Mouse (Mus musculus) kidney, postnatal 4 days (tissue): ENCODE data around the gene Vdr.
A peak's percentile ranks its signal among the peaks of the same experiment; 100 is the strongest.
"Not testable (repeated sequence)": the region's sequence is repeated elsewhere in the genome, so short reads cannot be mapped to it uniquely, and the experiment has no call there.

Experiments used
- DNase-seq, 2 experiments: peaks; one replicate each; pipeline ENCODE4 v3.0.0; 2021; ENCODE audit warnings: mixed read lengths in 2 of 2

Gene Vdr

DNA sequence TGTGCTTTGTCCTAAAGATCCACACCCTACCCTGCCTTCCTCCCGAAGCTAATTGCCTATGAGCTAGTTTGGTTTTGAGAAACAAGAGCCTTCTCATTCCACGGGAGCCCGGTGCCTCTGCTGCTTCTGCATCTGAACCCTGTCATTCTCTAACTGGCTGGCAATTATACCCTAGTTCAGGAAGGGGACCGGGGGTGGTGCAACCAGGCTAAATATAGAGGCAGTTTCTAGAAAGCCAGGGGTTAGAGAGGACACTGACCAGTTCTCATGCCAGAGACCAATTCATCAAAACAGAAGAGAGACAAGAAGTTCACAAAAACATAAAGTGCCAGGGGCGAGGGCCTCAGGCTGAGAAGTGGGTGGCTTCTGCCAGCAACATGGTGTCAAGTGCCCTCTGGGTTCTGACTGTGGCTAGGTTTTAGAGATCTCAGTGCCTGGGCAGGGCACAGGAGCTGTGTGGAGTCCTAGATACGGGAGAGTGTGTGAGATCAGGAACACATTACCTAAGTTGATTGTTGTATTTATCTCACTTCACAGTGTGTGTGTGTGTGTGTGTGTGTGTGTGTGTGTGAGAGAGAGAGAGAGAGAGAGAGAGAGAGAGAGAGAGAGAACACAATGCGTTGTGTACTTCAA, 31.6 kb downstream of the Vdr start:
- no peak for DNase-seq

DNA sequence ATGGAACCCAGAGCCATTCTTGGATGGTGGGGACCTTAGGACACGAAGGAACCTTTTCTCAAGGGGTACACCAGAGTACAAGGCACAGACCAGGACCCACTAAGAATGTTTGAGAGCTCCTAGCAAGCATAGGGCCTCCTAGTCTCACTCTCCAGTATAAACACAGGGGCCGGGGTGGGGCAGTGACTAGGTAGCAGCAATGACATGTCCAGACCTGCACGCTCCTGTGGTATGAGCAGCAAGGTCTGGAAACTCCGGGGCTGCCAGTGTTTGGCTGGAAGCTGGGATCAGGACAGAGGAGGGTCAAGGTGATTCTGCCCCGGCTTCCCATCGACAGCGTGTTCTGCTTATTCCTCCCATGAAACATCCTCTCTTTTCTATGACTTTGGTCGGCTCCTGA, 34.6 kb downstream of the Vdr start:
- no peak for DNase-seq

- DNase-seq: peak; percentile 53 to 64
Measured at GRCm38 (mm10) chr15:97873717-97874116, 36.7 kb downstream of the Vdr start.

DNA sequence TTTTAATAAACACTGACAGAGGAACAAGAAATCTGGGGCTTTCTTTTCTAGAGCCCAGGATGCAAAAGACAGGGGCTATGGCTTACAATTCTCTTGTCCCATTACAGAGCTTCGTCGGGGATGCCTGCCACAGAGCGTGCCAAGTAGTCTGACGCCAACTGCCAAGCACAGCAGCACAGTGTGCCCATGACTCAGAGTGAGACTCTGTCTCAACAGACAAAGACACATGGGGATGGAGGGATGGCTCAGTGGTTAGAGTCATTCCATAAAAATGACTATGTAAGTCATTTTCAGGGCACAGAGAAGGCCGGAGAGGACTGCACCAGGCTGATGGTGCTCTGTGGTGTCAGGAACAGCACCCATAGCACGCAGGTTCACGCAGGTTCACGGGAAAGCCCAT, 38.3 kb downstream of the Vdr start:
- DNase-seq: no peak

DNA sequence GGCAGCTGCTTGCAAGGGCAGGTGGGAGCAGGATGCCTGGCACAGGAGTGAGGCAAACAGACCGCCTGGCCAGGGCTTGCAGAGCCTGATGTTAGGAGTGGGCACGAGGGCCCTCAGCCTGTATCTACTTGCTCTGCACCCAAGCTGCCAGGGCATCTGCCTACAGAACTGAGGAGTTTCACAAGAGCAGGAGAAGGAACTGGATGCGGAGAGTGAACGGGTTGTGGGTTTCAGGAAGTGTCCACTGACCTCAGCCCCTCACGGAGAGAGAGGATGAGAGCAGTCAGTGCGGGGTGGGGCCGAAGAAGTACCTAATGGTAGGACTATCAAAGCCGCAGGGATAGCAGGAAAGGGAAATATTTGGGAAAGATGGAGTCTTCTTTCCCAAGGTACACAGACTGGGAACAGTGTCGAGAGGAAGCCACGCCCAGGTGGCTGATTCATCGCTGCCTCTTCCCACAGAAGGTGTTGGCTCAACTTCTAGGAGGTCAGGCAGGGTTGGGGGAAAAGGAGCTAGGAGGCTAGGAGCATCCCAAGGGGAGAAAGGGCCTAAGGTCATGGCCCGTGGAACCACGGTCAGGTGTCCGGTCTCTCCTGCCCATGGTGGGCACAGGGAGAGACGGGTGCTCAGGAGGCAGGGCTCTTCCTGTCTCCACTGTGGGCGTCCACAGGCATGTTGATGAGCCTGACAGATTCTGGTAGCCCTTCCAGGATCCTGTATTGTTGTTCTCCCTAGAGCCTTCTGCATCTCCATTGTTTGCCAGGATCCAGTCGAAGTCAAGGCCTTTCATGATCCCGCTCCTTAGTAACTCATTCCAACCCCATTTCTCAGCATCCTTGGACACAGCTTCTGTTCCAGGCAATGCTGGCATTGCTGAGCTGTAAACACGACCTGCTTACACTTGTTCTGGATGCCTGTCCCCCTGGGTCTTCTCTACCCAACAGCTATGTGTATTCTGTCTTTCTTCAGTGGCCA, 39.1 kb downstream of the Vdr start:
- DNase-seq: no peak

DNA sequence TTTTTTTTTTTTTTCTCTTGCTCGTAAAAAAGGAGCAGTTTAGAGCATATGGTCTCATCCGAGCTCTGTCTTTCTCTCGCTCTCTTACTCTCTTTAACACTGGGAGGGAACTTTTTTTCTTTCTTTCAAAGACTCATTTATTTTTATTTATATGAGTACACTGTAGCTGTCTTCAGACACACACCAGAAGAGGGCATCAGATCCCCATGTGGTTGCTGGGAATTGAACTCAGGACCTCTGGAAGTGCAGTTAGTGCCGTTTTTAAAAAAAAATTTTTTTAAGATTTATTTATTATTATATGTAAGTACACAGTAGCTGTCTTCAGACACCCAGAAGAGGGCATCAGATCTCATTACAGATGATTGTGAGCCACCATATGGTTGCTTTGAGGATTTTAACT, 40.3 kb downstream of the Vdr start:
- not testable (repeated sequence) for DNase-seq

- no peak for DNase-seq
Measured at GRCm38 (mm10) chr15:97868985-97869384, 41.4 kb downstream of the Vdr start.

- DNase-seq: no peak
Measured at GRCm38 (mm10) chr15:97865988-97866387, 44.4 kb downstream of the Vdr start.

GRCm38 (mm10) chr15:97865175-97865574, 45.3 kb downstream of the Vdr start:
- no peak for DNase-seq

GRCm38 (mm10) chr15:97864361-97865045, 45.9 kb downstream of the Vdr start:
- DNase-seq: peak; percentile 31 to 35

DNA sequence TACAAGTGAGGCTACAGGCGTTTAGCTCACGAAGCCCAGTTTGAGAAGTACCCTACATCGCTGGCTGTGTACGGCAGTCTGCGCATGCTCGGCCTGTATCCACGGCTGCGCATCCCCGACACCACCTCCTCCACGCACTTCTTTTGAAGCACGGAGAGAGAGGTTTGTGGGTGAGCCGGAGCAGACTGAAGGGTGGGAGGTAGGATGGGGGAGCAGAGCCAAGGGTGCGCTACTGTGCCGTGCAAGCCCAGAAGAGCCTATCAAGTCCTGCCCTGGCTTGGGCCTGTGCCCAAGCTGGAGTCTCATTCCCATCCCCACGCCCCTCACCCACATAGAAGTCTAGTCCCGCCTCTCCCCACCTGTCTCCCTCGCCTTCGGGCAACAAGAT, 46.9 kb downstream of the Vdr start:
- no peak for DNase-seq

DNA sequence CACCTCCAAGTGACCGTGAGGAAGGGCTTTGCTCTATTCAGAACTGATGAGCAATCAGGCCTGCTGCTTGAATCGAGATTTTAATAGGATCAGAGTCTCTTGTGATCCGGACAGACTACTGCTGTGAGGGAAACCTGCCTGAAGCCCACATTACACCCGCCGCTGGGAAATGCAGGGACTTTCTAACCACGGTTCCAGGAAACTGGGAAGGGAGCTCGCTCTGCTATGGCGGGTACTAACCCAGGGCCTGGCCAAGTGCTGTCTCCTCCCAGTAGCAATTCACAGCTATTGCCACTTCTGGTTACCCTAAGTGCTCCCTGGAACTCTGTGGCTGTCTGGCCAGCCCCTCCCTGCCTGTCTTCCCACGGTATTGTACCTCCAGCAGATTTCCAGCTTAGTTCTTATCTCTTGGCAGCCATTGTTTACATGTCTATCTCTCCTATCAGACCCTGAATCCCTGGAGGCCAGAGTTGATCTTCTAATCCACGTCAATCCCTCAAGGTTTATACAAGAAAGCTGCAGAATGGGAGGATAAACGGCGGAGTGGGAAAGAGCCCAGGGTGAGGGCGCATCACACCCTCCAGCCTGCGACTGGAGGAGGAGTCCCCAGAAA, 47.4 kb downstream of the Vdr start:
- DNase-seq: no peak

DNA sequence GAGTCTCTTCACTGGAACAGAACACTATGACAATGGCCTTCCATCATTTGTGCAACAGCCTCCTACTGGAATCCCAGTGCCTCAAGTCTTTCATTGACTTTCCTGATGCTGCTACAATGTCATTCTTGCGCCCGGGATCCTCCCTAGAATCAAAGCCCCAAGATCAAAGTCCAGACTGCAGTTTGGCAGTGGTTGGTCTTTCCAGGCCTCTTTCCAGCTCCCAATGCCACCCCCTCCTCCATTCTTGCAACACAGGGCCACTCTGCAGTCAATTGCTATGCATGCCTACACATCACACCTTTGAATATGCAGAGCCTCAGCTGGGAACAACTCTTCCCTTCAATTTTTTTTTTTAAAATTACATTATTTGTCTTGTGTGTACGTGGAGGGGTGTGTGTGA, 50.1 kb downstream of the Vdr start:
- DNase-seq: no peak

- DNase-seq: no peak
Measured at GRCm38 (mm10) chr15:97858431-97858830, 52.0 kb downstream of the Vdr start.

- no peak for DNase-seq
Measured at GRCm38 (mm10) chr15:97854551-97854950, 55.9 kb downstream of the Vdr start.

GRCm38 (mm10) chr15:97854059-97854458, 56.4 kb downstream of the Vdr start:
- DNase-seq: no peak

- no peak for DNase-seq
Measured at GRCm38 (mm10) chr15:97852291-97852690, 58.1 kb downstream of the Vdr start.

GRCm38 (mm10) chr15:97851011-97851410, 59.4 kb downstream of the Vdr start:
- DNase-seq: no peak

GRCm38 (mm10) chr15:97850441-97850840, 60.0 kb downstream of the Vdr start:
- peak in 1 of 2 experiments; percentile 54 for DNase-seq

- peak; percentile 87 to 92 for DNase-seq
Measured at GRCm38 (mm10) chr15:97849116-97849911, 61.1 kb downstream of the Vdr start.

DNA sequence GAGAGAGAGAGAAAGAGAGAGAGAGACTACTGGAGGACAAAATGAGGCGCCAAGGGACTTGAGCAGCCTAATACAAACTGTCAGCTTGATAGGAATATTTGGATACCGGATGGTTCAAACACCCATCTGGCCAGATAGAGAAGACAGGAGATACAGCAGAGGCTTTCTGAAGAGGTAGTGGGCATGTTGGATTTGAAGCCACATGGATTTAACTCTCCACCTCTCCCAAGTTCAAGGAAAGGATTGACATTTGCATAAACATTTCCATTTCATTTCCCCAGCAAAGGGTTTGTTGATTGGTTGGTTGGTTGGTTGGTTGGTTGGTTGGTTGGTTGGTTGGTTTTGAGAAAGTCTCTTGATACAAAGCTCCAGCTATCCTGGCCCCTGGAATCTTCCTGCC, 62.6 kb downstream of the Vdr start:
- DNase-seq: no peak

- no peak for DNase-seq
Measured at GRCm38 (mm10) chr15:97847285-97847684, 63.1 kb downstream of the Vdr start.
